Mouse (Mus musculus) cerebellum, adult (tissue): ENCODE results near the gene Fap.

Experiments used
- ATAC-seq: cut with Nextera tagmentation; 2 replicates; pipeline ENCODE4 v1.9.2; 2017; ENCODE audit warnings: mild to moderate bottlenecking, moderate library complexity, mixed read lengths; ENCODE audit not compliant: insufficient number of reproducible peaks, low FRiP score, low TSS enrichment

The Fap gene

GRCm38 (mm10) chr2:62462174-62462573 is 111.7 kb downstream of the Fap start:
- no peak for ATAC-seq

GRCm38 (mm10) chr2:62460815-62461450 is 112.9 kb downstream of the Fap start:
- no peak for ATAC-seq

- ATAC-seq = no peak
These were observed 113.6 kb downstream of the Fap start for GRCm38 (mm10) chr2:62460231-62460710.

DNA sequence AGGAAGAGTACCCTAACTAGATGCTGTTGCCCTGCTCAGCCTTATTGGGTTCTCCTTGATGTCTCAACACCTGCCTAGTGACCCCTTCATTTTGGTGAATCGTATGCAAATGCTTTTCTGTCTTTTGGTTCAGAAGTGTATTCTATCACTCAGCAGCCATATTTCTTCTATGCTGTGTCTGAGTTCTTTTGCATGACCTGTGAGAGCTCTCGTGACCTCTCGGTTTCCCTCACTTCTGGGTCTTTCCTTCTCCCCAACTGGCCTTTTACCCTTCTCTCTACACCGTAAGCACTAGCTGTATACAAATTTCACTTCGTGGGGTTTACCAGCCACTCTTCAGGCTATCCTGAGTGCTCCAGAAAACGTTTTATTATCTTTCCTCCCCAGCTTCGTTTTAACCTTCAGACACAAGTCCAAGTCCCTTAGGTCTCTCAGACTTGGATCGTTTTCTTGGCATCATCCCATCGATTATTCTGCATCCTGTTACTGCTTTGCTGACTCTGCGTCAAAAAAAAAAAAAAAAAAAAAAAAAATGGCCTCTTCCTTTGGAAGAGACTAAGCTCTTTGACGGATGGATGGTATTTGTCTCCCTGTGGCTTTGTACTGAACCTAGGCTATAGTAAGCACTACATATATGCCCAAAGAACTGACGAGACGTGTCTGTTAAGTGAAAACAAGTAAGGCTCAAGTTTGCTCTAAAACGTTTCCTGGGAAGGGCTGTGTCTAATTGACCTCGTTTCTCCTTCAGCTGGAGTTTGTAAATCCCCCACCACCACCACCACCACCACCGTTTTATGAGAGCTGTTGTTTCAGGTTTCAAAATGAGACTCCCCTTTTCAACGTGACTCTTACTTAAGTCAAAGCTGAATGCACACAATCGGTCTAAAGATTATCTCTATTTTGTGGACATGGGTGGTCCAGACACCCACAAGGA is 114.4 kb downstream of the Fap start:
- no peak for ATAC-seq

- no peak for ATAC-seq
These were observed 115.8 kb downstream of the Fap start for GRCm38 (mm10) chr2:62458070-62458469.

DNA sequence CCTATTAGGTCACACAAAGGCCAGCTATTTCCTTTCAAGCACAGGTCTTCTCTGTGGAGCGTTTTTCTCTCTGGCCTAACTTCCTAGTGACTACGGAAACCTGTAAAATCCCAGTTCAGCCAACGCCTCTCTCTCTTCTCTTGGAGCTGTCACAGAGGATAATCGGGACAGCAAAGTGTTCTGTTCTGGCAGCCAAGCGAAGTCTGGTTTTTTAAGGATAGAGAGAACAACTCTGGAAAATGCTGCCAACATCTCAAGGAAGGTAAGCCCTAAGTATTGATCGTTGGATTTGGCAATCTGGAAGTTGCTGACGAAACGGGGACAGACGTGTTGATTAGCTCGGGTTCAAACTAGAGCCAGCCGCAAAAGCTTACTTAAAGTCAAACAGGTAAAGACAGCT is 118.9 kb downstream of the Fap start:
- no peak for ATAC-seq

GRCm38 (mm10) chr2:62454033-62454432 is 119.8 kb downstream of the Fap start:
- ATAC-seq = no peak
